Mouse (Mus musculus) stomach, postnatal 0 days (tissue): Measurements from ENCODE around the gene Akt1. TPM values are rescaled to one million over a fixed set of nuclear protein-coding genes. Genes with fewer than 3 reads are reported as not detected.

ENCODE experiments used
- ATAC-seq: fragments of 200-750 bp; cut with Nextera tagmentation; 2 replicates; pipeline ENCODE4 v1.8.0; 2017; ENCODE audit not compliant: low FRiP score, low TSS enrichment
- DNase-seq: peaks from one replicate; pipeline ENCODE4 v3.0.0-alpha.2; 2016; ENCODE audit warnings: low spot score
- H3K27ac ChIP-seq: fragments of 300-500 bp; sonication (generic); replicated peaks from 2 replicates; pipeline ENCODE4 v1.5.1; 2014; ENCODE audit warnings: mild to moderate bottlenecking, control low read depth
- H3K27me3 ChIP-seq: fragments of 300-500 bp; sonication (generic); 2 replicates; pipeline ENCODE4 v1.6.1; 2014; ENCODE audit warnings: low read length; ENCODE audit not compliant: control insufficient read depth, insufficient read depth
- H3K36me3 ChIP-seq: fragments of 300-500 bp; sonication (generic); 2 replicates; pipeline ENCODE4 v1.6.1; 2014; ENCODE audit warnings: low read length, mixed read lengths; ENCODE audit not compliant: control insufficient read depth, insufficient read depth
- H3K4me1 ChIP-seq: fragments of 300-500 bp; sonication (generic); replicated peaks from 2 replicates; pipeline ENCODE4 v1.6.1; 2014; ENCODE audit warnings: antibody characterized with exemption; ENCODE audit not compliant: control insufficient read depth, insufficient read depth
- H3K4me2 ChIP-seq: fragments of 300-500 bp; sonication (generic); replicated peaks from 2 replicates; pipeline ENCODE4 v1.6.1; 2014; ENCODE audit warnings: low read depth, mild to moderate bottlenecking, control low read depth, moderate library complexity
- H3K4me3 ChIP-seq: fragments of 300-500 bp; sonication (generic); 2 replicates; pipeline ENCODE4 v1.5.1; 2014; ENCODE audit warnings: low read depth, low read length, control low read depth
- H3K9ac ChIP-seq: fragments of 300-500 bp; sonication (generic); 2 replicates; pipeline ENCODE4 v1.6.1; 2014; ENCODE audit warnings: mild to moderate bottlenecking, low read length, control low read depth, mixed read lengths
- H3K9me3 ChIP-seq: fragments of 300-500 bp; sonication (generic); 2 replicates; pipeline ENCODE4 v1.6.1; 2016; ENCODE audit warnings: low read length; ENCODE audit not compliant: control insufficient read depth
- CTCF ChIP-seq: IDR thresholded peaks from 2 replicates; pipeline ENCODE4 v1.5.1; 2016; ENCODE audit warnings: antibody characterized with exemption, low read depth, mild to moderate bottlenecking, moderate library complexity
- EP300 ChIP-seq: optimal IDR thresholded peaks from 2 replicates; pipeline ENCODE3; 2016; ENCODE audit warnings: antibody characterized with exemption
- WGBS: fragments of 180-500 bp; shearing (Covaris S2); extraction: QIAGEN DNeasy Blood & Tissue Kit; methylation state at CpG from one replicate; pipeline ENCODE4 v1.1.7; 2014; 5-methylcytosine and 5-hydroxymethylcytosine counted together
- polyA plus RNA-seq: library from polyadenylated mRNA; unstranded; fragments of >200 nt; fragmentation: Nextera tagmentation; extraction: Ambion mirVana; gene quantifications from 2 replicates; pipeline ENCODE4 v1.2.1, GENCODE M21; 2015

Gene Akt1
- polyA plus RNA-seq, 1 experiment from 2014 or later = 84.5 TPM

DNA sequence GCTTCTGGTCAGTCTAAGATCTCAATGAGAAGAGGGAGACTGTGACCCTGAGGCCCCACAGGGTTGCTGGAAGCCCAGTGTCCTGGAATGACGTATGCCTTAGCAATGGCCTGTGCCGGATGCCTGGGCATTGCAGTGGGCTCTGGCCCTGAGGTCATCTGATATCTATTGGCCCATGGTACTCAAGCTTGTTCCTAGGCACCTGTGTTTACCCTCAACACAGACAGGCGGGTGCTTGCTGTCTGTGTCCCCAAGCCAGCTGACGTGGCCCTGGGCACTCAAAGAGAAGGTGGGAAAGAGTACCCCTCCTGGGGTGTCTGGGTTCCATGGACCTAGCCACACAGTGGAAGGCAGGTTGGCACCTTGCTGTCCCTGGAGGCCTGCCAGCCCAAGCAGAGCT, 49.0 kb downstream of the Akt1 start:
- no peak overlapping the region for H3K9ac ChIP-seq
- DNase-seq (no peak), ATAC-seq (no peak)
- no peaks in the 10 kb centered on the region for H3K9me3 ChIP-seq
- no peaks in the 10 kb centered on the region for H3K36me3 ChIP-seq
- H3K4me3 ChIP-seq = no peak overlapping the region
- peaks cover 10% of the 10 kb centered on the region for H3K4me1 ChIP-seq
- WGBS = 86% methylated on average over 4 of the region's 4 CpGs
- TF ChIP-seq EP300 (no peak), CTCF (no peak)
- H3K27ac ChIP-seq = no peak overlapping the region
- H3K4me2 ChIP-seq = no peak overlapping the region
- no peaks in the 10 kb centered on the region for H3K27me3 ChIP-seq

DNA sequence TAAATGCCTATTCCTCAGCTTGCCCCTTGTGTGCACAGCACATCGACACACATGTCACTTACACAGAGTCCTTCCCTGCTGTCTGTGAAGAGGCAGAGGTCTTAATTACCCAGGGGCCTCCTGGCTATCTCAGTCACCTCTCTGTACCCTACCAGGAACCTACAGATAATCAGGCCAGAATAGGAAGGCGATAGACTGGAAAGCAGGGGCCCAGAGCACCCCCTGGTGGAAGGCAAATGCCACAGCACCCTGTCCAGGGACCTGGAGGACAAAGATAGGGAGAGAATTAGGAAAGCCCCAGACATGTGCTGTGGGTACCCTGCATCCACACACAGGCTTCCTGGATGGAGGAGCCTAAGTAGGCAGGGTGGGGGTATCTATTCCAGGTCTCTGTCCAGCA, 50.9 kb downstream of the Akt1 start:
- Histone ChIP-seq H3K9me3 (no peaks in the 10 kb centered on the region), H3K36me3 (no peaks in the 10 kb centered on the region), H3K4me3 (no peak overlapping the region), H3K4me1 (peaks cover 4% of the 10 kb centered on the region; the same call in 1 of the 2 replicates), H3K9ac (no peak overlapping the region), H3K27ac (no peak overlapping the region), H3K4me2 (no peak overlapping the region), H3K27me3 (no peaks in the 10 kb centered on the region)
- peak; percentile 93 for TF ChIP-seq CTCF
- TF ChIP-seq EP300 = no peak
- ATAC-seq (peak; percentile 8; the same call in 1 of the 2 replicates), DNase-seq (peak; percentile 78)
- 18% methylated on average over 2 of the region's 2 CpGs for WGBS

DNA sequence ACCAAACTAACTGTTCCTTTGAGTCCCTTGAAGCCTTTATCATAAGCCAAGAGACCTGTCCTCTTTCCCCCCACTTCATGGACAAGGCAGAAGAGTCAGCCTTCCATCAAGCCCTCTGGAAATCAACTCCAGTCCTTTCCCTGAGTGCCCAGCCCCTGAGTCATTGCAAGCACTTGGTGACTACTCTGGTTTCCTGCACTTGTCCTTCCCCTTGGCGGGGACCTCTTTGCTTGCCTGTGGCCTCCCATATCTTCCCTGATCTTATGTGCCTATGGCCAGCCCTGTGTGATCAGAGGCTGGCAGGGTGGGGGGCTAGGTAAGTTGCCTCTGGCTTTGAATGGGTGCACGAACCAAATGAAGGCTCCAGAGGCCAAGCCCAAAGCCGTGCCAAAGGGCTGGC, 52.8 kb downstream of the Akt1 start:
- DNase-seq (no peak), ATAC-seq (no peak)
- no peak for TF ChIP-seq CTCF
- no peak for TF ChIP-seq EP300
- 89% methylated on average over 3 of the region's 3 CpGs for WGBS
- no peaks in the 10 kb centered on the region for H3K9me3 ChIP-seq
- no peak overlapping the region for H3K27ac ChIP-seq
- no peak overlapping the region for H3K4me2 ChIP-seq
- H3K27me3 ChIP-seq = no peaks in the 10 kb centered on the region
- peaks cover 2% of the 10 kb centered on the region; the same call in 1 of the 2 replicates for H3K4me1 ChIP-seq
- H3K36me3 ChIP-seq = no peaks in the 10 kb centered on the region
- no peak overlapping the region for H3K4me3 ChIP-seq
- H3K9ac ChIP-seq = no peak overlapping the region

DNA sequence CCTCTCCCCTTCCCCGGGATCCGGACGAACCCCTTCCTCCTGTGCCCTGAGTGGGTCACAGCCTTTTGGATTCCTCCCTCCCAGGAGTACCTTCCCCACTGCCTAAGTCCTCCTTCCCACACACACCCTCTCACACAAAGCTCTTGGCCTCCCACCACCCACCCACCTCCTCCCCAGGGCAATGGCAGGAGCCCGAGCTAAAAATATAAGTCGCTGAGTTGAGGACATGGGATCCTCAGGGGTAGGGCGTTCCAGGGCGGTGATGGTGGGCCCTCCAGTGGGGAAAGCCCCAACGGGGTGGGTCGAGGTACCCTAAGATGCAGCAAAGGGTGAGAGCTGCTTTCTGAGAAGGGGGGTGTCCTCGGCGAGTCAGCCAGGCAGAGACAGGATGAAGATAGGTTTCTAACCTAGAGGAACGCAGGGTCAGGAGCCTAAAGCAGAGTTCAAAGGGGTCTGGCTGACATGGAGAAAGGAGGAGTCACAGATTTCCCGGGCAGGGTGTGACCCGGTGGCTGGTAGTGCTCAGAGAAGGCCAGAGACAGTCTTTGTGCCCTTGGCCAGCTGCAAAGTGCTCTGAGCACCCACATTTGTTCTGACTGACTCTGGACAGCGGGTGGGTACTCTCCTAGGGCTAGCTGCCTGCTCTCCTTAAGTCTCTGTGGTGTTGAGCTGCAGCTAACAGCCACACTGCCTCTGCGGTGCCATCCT, 54.2 kb downstream of the Akt1 start:
- no peak for ATAC-seq
- no peak overlapping the region for H3K27ac ChIP-seq

DNA sequence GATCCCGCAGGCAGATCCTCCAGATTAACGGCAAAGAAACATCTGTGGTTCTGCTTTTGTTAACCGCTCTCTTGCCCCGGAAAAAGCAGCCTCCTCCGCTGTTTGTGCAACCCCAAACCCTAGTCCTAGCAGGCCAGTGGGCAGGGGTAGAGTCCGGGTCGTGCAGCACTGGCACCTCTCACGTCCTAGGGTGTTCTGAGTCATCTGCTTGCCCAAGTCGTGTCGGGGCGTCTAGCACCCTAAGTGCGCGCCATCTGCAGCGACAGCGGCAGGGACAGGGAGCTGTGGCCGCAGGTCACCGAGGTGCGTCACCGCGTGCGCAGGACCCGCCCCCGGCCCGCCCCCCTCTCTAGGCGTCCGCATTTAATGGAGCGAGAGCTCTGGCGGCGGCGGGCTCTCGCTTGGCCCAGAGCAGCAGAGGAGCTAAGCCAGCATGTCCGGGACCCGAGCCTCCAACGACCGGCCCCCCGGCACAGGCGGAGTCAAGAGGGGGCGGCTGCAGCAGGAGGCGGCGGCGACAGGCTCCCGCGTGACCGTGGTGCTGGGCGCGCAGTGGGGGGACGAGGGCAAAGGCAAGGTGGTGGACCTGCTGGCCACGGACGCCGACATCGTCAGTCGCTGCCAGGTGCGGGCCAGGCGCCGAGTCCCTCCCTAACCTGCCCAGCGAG, 54.9 kb downstream of the Akt1 start, which contains the start of gene Adssl1:
Adssl1 (plus strand) TSS at position 360 of the 668 bp plus-strand sequence.
- no peaks in the 10 kb centered on the region for H3K36me3 ChIP-seq
- DNase-seq = peak; percentile 83
- H3K4me1 ChIP-seq = no peaks in the 10 kb centered on the region; the same call in 1 of the 2 replicates
- no peaks in the 10 kb centered on the region for H3K9me3 ChIP-seq
- WGBS = 1% methylated on average over 49 of the region's 56 CpGs
- H3K9ac ChIP-seq = peak within 1 kb of the TSS; percentile 61
- no peaks in the 10 kb centered on the region for H3K27me3 ChIP-seq
- H3K27ac ChIP-seq = peak within 1 kb of the TSS; percentile 18; the same call in 1 of the 2 replicates
- TF ChIP-seq CTCF = no peak
- TF ChIP-seq EP300 = no peak
- peak within 1 kb of the TSS; percentile 94 for H3K4me2 ChIP-seq
- peak; percentile 52 for ATAC-seq
- peak within 1 kb of the TSS; percentile 50 for H3K4me3 ChIP-seq

More for the DNA sequence above, 54.2 kb downstream of the Akt1 start:
- TF ChIP-seq EP300 = no peak
- TF ChIP-seq CTCF = no peak
- H3K36me3 ChIP-seq = no peaks in the 10 kb centered on the region
- H3K9me3 ChIP-seq = no peaks in the 10 kb centered on the region
- H3K4me2 ChIP-seq = peak overlapping the region; percentile 94
- peak overlapping the region; percentile 61 for H3K9ac ChIP-seq
- WGBS = 23% methylated on average over 16 of the region's 16 CpGs
- no peaks in the 10 kb centered on the region; the same call in 1 of the 2 replicates for H3K4me1 ChIP-seq
- no peak for DNase-seq
- H3K27me3 ChIP-seq = no peaks in the 10 kb centered on the region
- H3K4me3 ChIP-seq = peak overlapping the region; percentile 50
